Mouse (Mus musculus) stomach, adult 2 months (tissue): ENCODE data around the gene Slc10a3. TPM values are rescaled to one million over a fixed set of nuclear protein-coding genes. Genes with fewer than 3 reads are reported as not detected.

Experiments used
- polyA plus RNA-seq: library from polyadenylated mRNA; depleted of rRNA; stranded (reverse); fragments of >200 nt; gene quantifications from 2 replicates; pipeline ENCODE4 v1.2.3, GENCODE M21; 2012; rRNA removed

Slc10a3 gene
- 8.9 and 12.9 TPM in 2 replicates for polyA plus RNA-seq

GRCm38 (mm10) chrX:74372888-74373549 lies at the start of gene Slc10a3, which contains the start of gene Ubl4a:
TSS of gene Slc10a3 (minus strand) at chrX:74373349.
TSS of gene Ubl4a (minus strand) at chrX:74373218.

GRCm38 (mm10) chrX:74392535-74393443 lies 19.6 kb upstream of the Slc10a3 start, which contains the start of the genes Fam3a and Ikbkg:
TSS of gene Fam3a (minus strand) at chrX:74393272.
TSS of gene Ikbkg (plus strand) at chrX:74393290.

GRCm38 (mm10) chrX:74353467-74353770 lies 19.7 kb downstream of the Slc10a3 start, which contains the start of gene Lage3:
TSS of gene Lage3 (minus strand) at chrX:74353618.

GRCm38 (mm10) chrX:74328725-74329161 lies 44.4 kb downstream of the Slc10a3 start, which contains the start of gene Plxna3:
TSS of gene Plxna3 (plus strand) at chrX:74329066.

Other genes with a start within 250 kb of the Slc10a3 start
- gene Opn1mw, start 245.9 kb downstream of the Slc10a3 start, polyA plus RNA-seq = not detected in 2 replicates
- 1.00 and 1.5 TPM in 2 replicates for gene Mecp2, start 238.0 kb downstream of the Slc10a3 start, polyA plus RNA-seq
- gene Tex28, start 205.5 kb downstream of the Slc10a3 start, polyA plus RNA-seq = not detected in 2 replicates
- gene Tktl1, start 196.1 kb downstream of the Slc10a3 start, polyA plus RNA-seq = 0.03 TPM in 1 of 2 replicates, not detected in the other
- 724 and 737 TPM in 2 replicates for gene Flna, start 123.5 kb downstream of the Slc10a3 start, polyA plus RNA-seq
- 38.6 and 54.4 TPM in 2 replicates for gene Emd, start 118.7 kb downstream of the Slc10a3 start, polyA plus RNA-seq
- gene Rpl10, start 102.5 kb downstream of the Slc10a3 start, polyA plus RNA-seq = 552 and 637 TPM in 2 replicates
- 36.1 and 42.6 TPM in 2 replicates for gene Taz, start 91.4 kb downstream of the Slc10a3 start, polyA plus RNA-seq
- gene Dnase1l1, start 91.0 kb downstream of the Slc10a3 start, polyA plus RNA-seq = 10.1 and 10.4 TPM in 2 replicates
- 122 and 133 TPM in 2 replicates for gene Atp6ap1, start 76.3 kb downstream of the Slc10a3 start, polyA plus RNA-seq
- gene Gdi1, start 68.4 kb downstream of the Slc10a3 start, polyA plus RNA-seq = 44.9 and 65.9 TPM in 2 replicates
- 5.9 and 12.8 TPM in 2 replicates for gene Fam50a, start 60.3 kb downstream of the Slc10a3 start, polyA plus RNA-seq
- 8.6 and 14.7 TPM in 2 replicates for gene Plxna3, start 44.3 kb downstream of the Slc10a3 start, polyA plus RNA-seq
- 15.4 and 21.1 TPM in 2 replicates for gene Lage3, start 19.7 kb downstream of the Slc10a3 start, polyA plus RNA-seq
- 19.6 and 20.0 TPM in 2 replicates for gene Ubl4a, start 131 bp downstream of the Slc10a3 start, polyA plus RNA-seq
- gene Fam3a, start 19.9 kb upstream of the Slc10a3 start, polyA plus RNA-seq = 17.4 and 18.0 TPM in 2 replicates
- gene Ikbkg, start 19.9 kb upstream of the Slc10a3 start, polyA plus RNA-seq = 3.4 and 5.9 TPM in 2 replicates
- 20.4 and 29.5 TPM in 2 replicates for gene G6pdx, start 55.8 kb upstream of the Slc10a3 start, polyA plus RNA-seq
- not detected in 2 replicates for gene Gm6880, start 108.0 kb upstream of the Slc10a3 start, polyA plus RNA-seq
- not detected in 2 replicates for gene Olfr1326-ps1, start 201.5 kb upstream of the Slc10a3 start, polyA plus RNA-seq
- gene Olfr1325, start 219.3 kb upstream of the Slc10a3 start, polyA plus RNA-seq = not detected in 2 replicates